Mouse (Mus musculus): Measurements from ENCODE around the gene Stk4. TPM values are rescaled to one million over a fixed set of nuclear protein-coding genes. Genes with fewer than 3 reads are reported as not detected.

The Stk4 gene
- polyA plus RNA-seq, 1 experiment from 2014 or later = 39.9 TPM

DNA sequence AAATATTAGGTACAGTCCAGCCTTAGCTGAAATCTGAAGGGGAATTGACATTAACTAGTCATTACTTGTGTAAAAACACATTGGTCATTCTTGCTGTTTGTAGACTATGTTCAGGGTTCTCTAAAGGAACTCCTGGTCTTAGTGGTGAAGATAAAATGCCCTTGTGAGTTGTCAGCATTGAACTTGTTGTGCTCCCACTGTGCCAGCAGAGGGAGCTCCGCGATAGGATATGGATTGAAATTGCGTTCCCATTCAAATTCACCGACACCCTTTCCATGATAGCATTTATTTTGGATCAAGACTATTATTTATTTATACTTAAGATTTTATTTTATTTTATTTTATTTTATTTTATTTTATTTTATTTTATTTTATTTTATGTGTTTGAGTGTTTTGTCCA, 33.4 kb downstream of the Stk4 start:
- DNase-seq (ENCODE audit: low spot score) (peak; percentile 61), ATAC-seq (replicated peaks; ENCODE audit: low FRiP score) (no peak)
- no peaks in the 10 kb centered on the region for H3K4me1 ChIP-seq (replicated peaks; ENCODE audit: control insufficient read depth, insufficient read depth, low read length)

DNA sequence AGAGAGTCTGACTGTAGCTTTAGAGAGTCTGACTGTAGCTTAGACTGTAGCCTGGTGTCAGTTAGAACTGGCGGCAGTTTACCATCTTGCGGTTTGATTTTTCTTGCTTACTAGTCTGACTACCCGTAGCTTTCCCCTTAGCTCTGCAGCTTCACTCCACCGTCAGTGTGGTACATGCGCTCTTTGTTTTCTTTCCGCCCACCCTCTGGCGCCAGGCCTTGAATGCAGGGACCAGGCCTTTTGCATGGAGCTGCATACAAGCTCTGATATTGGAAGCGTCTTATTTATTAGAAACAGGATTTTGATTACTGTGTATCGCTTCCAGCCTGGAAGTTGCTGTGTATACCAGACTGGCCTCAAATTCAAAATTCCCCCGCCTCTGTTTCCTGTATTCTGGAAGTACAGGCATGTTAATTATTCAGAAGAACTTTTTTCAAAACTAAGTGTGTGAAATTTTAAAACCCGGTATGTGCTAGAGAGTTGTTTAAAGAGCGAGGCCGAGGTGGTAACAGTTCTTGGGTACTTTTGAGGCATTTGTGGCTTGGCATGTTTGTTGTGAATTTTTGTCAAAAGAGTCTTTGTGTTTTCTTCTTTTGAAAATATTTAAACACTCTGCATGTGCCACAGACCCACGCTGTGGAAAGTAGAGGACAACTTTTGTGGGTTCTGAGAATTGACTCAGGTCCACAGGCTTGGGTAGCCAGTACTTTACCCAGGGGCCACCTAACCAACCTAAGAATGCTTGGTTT, 36.3 kb downstream of the Stk4 start:
- ATAC-seq (replicated peaks; ENCODE audit: low FRiP score) (no peak), DNase-seq (ENCODE audit: low spot score) (no peak)
- Histone ChIP-seq H3K27ac (ENCODE audit: low read depth, low read length) (no peak overlapping the region), H3K9me3 (ENCODE audit: control insufficient read depth, low read length) (no peaks in the 10 kb centered on the region), H3K4me3 (ENCODE audit: low read depth, low read length) (no peak overlapping the region), H3K4me1 (replicated peaks; ENCODE audit: control insufficient read depth, insufficient read depth, low read length) (no peaks in the 10 kb centered on the region), H3K27me3 (ENCODE audit: control insufficient read depth, insufficient read depth, low read length) (no peaks in the 10 kb centered on the region), H3K4me2 (ENCODE audit: low read depth, low read length, severe bottlenecking) (no peak overlapping the region), H3K36me3 (ENCODE audit: control insufficient read depth, insufficient read depth, low read length) (no peaks in the 10 kb centered on the region; the same call in 1 of the 2 replicates), H3K9ac (ENCODE audit: low read length) (no peak overlapping the region)
- WGBS = 88% methylated on average over 14 of the region's 14 CpGs

More for the DNA sequence above, 33.4 kb downstream of the Stk4 start:
- 37% methylated on average over 4 of the region's 4 CpGs for WGBS
- Histone ChIP-seq H3K27ac (ENCODE audit: low read depth, low read length) (no peak overlapping the region), H3K36me3 (ENCODE audit: control insufficient read depth, insufficient read depth, low read length) (no peaks in the 10 kb centered on the region; the same call in 1 of the 2 replicates), H3K4me3 (ENCODE audit: low read depth, low read length) (no peak overlapping the region), H3K4me2 (ENCODE audit: low read depth, low read length, severe bottlenecking) (no peak overlapping the region), H3K9me3 (ENCODE audit: control insufficient read depth, low read length) (no peaks in the 10 kb centered on the region), H3K9ac (ENCODE audit: low read length) (no peak overlapping the region), H3K27me3 (ENCODE audit: control insufficient read depth, insufficient read depth, low read length) (no peaks in the 10 kb centered on the region)

DNA sequence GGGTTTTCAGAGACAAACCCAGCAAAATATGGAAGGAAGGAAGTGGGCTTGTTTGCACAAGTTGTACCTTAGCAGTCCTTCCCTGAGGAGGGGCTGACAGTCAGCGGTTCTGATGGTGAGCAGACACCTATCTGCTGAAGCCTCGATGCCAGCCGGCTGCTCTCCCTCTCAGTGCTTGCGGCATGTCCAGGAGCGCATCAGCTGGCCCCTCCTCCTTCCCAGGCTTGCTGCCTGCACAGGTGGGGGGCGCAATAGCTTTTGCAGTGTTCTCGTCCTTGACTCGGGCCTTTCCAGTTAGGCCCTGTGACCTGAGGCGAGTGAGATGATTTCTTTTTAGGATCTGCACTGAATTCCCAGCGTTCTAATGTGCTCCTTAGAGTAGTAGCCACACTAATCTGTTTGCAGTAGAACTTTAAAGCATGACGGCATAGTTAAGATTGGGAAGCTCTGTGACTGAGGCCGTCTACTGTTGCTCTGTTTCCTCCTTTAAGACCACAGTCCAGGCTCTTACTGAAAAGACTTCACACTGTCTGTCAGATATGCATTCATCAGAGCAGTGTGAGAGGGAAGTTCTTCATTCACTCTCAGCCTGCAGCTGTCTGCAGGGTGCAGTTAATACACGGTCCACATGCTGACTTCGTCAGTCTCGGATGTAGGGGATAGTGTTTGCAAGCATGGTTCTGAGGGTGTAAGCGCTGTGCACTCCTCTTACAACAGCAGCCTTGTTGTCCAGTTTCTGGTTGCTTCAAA, 37.2 kb downstream of the Stk4 start:
- Histone ChIP-seq H3K4me3 (ENCODE audit: low read depth, low read length) (no peak overlapping the region), H3K4me1 (replicated peaks; ENCODE audit: control insufficient read depth, insufficient read depth, low read length) (no peaks in the 10 kb centered on the region), H3K27ac (ENCODE audit: low read depth, low read length) (no peak overlapping the region), H3K4me2 (ENCODE audit: low read depth, low read length, severe bottlenecking) (no peak overlapping the region), H3K27me3 (ENCODE audit: control insufficient read depth, insufficient read depth, low read length) (no peaks in the 10 kb centered on the region), H3K9me3 (ENCODE audit: control insufficient read depth, low read length) (no peaks in the 10 kb centered on the region), H3K36me3 (ENCODE audit: control insufficient read depth, insufficient read depth, low read length) (no peaks in the 10 kb centered on the region; the same call in 1 of the 2 replicates), H3K9ac (ENCODE audit: low read length) (no peak overlapping the region)
- WGBS = 73% methylated on average over 16 of the region's 16 CpGs
- no peak for ATAC-seq (replicated peaks; ENCODE audit: low FRiP score)
- no peak for DNase-seq (ENCODE audit: low spot score)

DNA sequence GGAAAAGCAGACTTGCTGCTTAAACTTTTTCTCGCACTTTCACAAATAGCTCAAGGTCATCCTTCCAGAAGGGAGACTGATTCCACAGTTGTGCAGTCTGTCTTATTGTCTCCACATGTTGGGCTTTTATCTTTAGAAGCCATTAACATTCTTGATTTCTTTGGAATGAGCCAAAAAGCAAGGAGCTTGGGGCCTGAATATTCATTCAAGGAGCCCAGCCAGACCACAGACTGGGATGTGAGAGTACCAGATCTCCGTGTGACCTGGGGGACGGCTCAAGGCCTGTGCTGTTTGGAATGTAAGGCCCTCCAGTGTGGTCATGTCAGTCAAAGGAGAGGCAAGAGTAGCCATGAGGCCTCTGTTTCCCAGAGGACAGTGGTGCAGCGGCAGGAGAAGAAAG, 38.4 kb downstream of the Stk4 start:
- WGBS = 63% methylated on average over 4 of the region's 4 CpGs
- no peaks in the 10 kb centered on the region for H3K27me3 ChIP-seq (ENCODE audit: control insufficient read depth, insufficient read depth, low read length)
- no peak overlapping the region for H3K4me2 ChIP-seq (ENCODE audit: low read depth, low read length, severe bottlenecking)
- H3K4me1 ChIP-seq (replicated peaks; ENCODE audit: control insufficient read depth, insufficient read depth, low read length) = no peaks in the 10 kb centered on the region
- no peak for ATAC-seq (replicated peaks; ENCODE audit: low FRiP score)
- no peak for DNase-seq (ENCODE audit: low spot score)
- no peak overlapping the region for H3K4me3 ChIP-seq (ENCODE audit: low read depth, low read length)
- H3K27ac ChIP-seq (ENCODE audit: low read depth, low read length) = no peak overlapping the region
- no peak overlapping the region for H3K9ac ChIP-seq (ENCODE audit: low read length)
- no peaks in the 10 kb centered on the region; the same call in 1 of the 2 replicates for H3K36me3 ChIP-seq (ENCODE audit: control insufficient read depth, insufficient read depth, low read length)
- no peaks in the 10 kb centered on the region for H3K9me3 ChIP-seq (ENCODE audit: control insufficient read depth, low read length)

DNA sequence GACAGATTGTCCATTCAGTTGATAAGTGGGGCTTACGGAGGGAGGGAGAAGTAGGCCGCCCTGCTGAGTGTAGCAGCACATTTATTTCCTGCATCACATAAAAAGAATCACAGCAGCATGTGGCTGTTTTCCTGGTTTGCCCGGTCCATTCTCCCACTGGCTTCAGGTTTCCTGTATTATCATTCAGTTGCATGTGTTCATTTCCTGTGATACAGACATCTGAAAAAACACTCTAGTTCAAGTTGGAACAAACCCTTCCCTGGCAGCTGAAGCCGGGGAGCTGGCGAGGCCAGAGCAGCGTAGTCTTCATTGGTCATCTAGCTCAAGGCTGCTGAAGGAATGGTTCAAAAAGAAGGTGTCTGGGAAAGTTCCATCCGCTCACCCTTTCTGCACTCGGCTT, 41.4 kb downstream of the Stk4 start:
- H3K36me3 ChIP-seq (ENCODE audit: control insufficient read depth, insufficient read depth, low read length) = no peaks in the 10 kb centered on the region; the same call in 1 of the 2 replicates
- no peak overlapping the region for H3K4me3 ChIP-seq (ENCODE audit: low read depth, low read length)
- no peak for DNase-seq (ENCODE audit: low spot score)
- no peaks in the 10 kb centered on the region for H3K27me3 ChIP-seq (ENCODE audit: control insufficient read depth, insufficient read depth, low read length)
- H3K9me3 ChIP-seq (ENCODE audit: control insufficient read depth, low read length) = no peaks in the 10 kb centered on the region
- no peak overlapping the region for H3K27ac ChIP-seq (ENCODE audit: low read depth, low read length)
- no peak for ATAC-seq (replicated peaks; ENCODE audit: low FRiP score)
- H3K9ac ChIP-seq (ENCODE audit: low read length) = no peak overlapping the region
- 96% methylated on average over 8 of the region's 8 CpGs for WGBS
- no peak overlapping the region for H3K4me2 ChIP-seq (ENCODE audit: low read depth, low read length, severe bottlenecking)
- H3K4me1 ChIP-seq (replicated peaks; ENCODE audit: control insufficient read depth, insufficient read depth, low read length) = no peaks in the 10 kb centered on the region

DNA sequence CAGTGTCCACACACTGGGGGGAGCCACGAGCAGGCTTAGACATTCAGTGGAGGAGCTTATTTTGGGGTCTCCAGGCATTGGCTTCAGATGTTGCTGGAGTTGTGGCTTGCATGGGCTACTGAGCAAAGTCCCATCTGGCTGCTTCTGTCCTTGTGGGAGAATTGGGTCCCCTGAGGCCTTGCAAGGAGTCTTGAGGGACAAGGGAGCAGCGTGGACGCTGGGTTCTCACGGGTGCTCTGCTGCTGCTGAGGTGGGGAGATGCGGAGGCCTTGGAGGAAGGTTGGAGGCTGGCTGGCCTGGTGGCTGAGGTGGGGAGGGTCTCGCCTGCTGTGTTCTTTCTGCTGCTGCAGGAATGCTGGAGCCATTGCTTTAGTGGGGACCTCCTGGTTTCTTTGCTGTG, 43.9 kb downstream of the Stk4 start:
- 85% methylated on average over 6 of the region's 6 CpGs for WGBS
- H3K4me1 ChIP-seq (replicated peaks; ENCODE audit: control insufficient read depth, insufficient read depth, low read length) = no peaks in the 10 kb centered on the region
- H3K36me3 ChIP-seq (ENCODE audit: control insufficient read depth, insufficient read depth, low read length) = no peaks in the 10 kb centered on the region; the same call in 1 of the 2 replicates
- DNase-seq (ENCODE audit: low spot score) (no peak), ATAC-seq (replicated peaks; ENCODE audit: low FRiP score) (no peak)
- H3K27ac ChIP-seq (ENCODE audit: low read depth, low read length) = no peak overlapping the region
- no peaks in the 10 kb centered on the region for H3K9me3 ChIP-seq (ENCODE audit: control insufficient read depth, low read length)
- no peaks in the 10 kb centered on the region for H3K27me3 ChIP-seq (ENCODE audit: control insufficient read depth, insufficient read depth, low read length)
- H3K4me3 ChIP-seq (ENCODE audit: low read depth, low read length) = no peak overlapping the region
- no peak overlapping the region for H3K9ac ChIP-seq (ENCODE audit: low read length)
- no peak overlapping the region for H3K4me2 ChIP-seq (ENCODE audit: low read depth, low read length, severe bottlenecking)

DNA sequence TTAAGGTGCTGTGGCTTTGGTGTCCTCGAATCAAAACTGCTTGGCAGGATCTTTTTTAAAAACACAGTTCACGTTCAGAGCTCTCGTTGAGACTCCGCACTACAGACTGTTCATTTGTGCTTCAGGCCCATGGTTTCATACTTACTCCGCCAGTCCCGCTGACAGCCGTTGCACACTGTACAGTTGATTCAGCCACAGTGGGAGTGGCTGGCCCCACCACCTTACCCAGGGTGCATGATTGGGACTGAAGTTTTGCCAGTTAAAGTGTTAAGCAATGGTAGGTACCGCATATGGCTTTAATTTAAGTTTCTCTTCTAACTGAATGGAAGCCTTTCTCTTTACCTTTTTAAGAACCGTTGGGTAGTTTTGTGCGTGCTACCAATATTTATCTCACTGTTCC, 45.4 kb downstream of the Stk4 start:
- ATAC-seq (replicated peaks; ENCODE audit: low FRiP score) (no peak), DNase-seq (ENCODE audit: low spot score) (no peak)
- Histone ChIP-seq H3K4me2 (ENCODE audit: low read depth, low read length, severe bottlenecking) (no peak overlapping the region), H3K4me3 (ENCODE audit: low read depth, low read length) (no peak overlapping the region), H3K27ac (ENCODE audit: low read depth, low read length) (no peak overlapping the region), H3K36me3 (ENCODE audit: control insufficient read depth, insufficient read depth, low read length) (no peaks in the 10 kb centered on the region), H3K9me3 (ENCODE audit: control insufficient read depth, low read length) (no peaks in the 10 kb centered on the region), H3K4me1 (replicated peaks; ENCODE audit: control insufficient read depth, insufficient read depth, low read length) (no peaks in the 10 kb centered on the region), H3K9ac (ENCODE audit: low read length) (no peak overlapping the region), H3K27me3 (ENCODE audit: control insufficient read depth, insufficient read depth, low read length) (no peaks in the 10 kb centered on the region)
- 88% methylated on average over 10 of the region's 10 CpGs for WGBS

DNA sequence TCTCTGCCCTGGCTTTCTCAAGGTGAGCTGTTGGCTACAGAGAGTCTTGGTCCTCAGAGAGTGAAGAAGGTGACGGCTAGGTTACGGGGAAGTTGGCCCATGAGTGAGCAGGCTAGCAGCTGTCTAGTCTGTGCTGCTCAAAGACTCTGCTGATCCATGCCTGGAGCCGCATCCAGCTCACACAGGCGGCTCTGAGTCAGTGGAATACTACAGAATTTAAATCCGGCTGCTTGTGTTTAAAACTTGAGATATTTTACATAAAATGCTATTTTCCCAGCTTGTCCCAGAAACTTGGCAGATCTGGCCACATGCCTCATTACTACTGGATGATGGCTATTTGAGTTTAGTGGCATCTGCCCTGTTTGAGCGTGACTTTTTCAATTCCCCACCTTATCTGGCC, 49.4 kb downstream of the Stk4 start:
- ATAC-seq (replicated peaks; ENCODE audit: low FRiP score) = no peak
- H3K4me1 ChIP-seq (replicated peaks; ENCODE audit: control insufficient read depth, insufficient read depth, low read length) = no peaks in the 10 kb centered on the region

More for the DNA sequence above, 49.4 kb downstream of the Stk4 start:
- Histone ChIP-seq H3K27ac (ENCODE audit: low read depth, low read length) (no peak overlapping the region), H3K4me3 (ENCODE audit: low read depth, low read length) (no peak overlapping the region), H3K9ac (ENCODE audit: low read length) (no peak overlapping the region), H3K9me3 (ENCODE audit: control insufficient read depth, low read length) (no peaks in the 10 kb centered on the region), H3K27me3 (ENCODE audit: control insufficient read depth, insufficient read depth, low read length) (no peaks in the 10 kb centered on the region), H3K36me3 (ENCODE audit: control insufficient read depth, insufficient read depth, low read length) (no peaks in the 10 kb centered on the region; the same call in 1 of the 2 replicates), H3K4me2 (ENCODE audit: low read depth, low read length, severe bottlenecking) (no peak overlapping the region)
- DNase-seq (ENCODE audit: low spot score) = no peak
- WGBS = 95% methylated on average over 6 of the region's 6 CpGs
